Mouse (Mus musculus): ENCODE results near the gene Scn3a. TPM values are rescaled to one million over a fixed set of nuclear protein-coding genes. Genes with fewer than 3 reads are reported as not detected.
A peak's percentile ranks its signal among the peaks of the same experiment; 100 is the strongest.

Scn3a gene
- polyA plus RNA-seq, 1 experiment from 2014 or later, result 4.5 TPM

DNA sequence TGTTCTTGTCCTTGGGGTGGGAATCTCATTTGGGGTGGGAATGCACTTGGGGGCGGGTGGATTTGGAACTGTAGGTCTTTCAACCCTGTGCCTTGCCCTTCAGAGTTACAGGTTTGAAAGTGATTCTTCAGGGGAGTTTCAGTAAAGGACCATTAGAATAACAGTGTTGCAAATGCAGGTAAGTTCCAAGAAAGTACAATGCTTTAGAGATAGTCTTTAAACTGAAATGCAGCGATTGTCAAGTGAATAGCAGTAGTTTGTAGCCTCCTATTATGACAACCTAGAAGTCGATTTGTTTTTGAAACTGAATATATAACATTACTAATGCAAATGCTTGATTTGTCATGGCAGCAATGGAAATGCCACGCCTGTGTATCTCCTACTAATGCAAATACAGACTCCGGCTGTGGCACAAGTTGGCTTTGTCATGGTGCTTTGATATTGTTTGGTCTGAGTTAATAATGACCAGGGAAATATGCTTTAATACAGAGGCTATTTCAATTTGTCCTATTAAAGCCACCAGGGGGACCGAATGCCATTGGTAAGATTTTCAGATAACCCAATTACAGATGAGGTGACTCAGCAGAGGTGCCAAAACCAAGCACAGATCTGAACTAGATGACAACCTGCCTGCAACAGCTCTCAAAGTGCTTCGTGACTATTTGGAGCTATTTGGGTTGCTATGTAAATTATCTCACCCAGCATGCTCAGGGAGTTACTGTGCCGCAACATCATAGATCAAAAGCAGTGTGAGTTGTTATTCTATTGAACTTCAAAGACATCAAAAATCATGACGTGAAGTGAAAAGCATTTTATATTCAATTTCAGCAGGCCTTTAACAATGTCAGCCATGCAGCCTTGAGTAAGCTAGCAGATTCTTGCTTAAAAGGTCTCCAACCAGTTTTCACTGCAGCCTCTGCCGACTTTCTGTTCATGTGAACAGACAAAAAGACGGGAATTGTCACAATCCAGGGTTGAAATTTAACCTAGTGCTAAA lies 145.9 kb downstream of the Scn3a start:
- Histone ChIP-seq H3K27ac (ENCODE audit: low read depth) (no peak overlapping the region), H3K36me3 (ENCODE audit: insufficient read depth) (no peaks in the 10 kb centered on the region), H3K4me3 (ENCODE audit: low read depth, low read length) (no peak overlapping the region), H3K4me1 (ENCODE audit: insufficient read depth) (no peaks in the 10 kb centered on the region), H3K9ac (no peak overlapping the region), H3K9me3 (ENCODE audit: low read depth, low read length) (no peaks in the 10 kb centered on the region), H3K4me2 (no peak overlapping the region), H3K27me3 (ENCODE audit: insufficient read depth, low read length) (no peaks in the 10 kb centered on the region)
- TF ChIP-seq CTCF (IDR thresholded peaks at IDR 0.05; ENCODE audit: low read depth), result no peak
- DNase-seq, result no peak
- ATAC-seq (ENCODE audit: insufficient read depth), result no peak
- 55% methylated on average over 11 of the region's 11 CpGs for WGBS

DNA sequence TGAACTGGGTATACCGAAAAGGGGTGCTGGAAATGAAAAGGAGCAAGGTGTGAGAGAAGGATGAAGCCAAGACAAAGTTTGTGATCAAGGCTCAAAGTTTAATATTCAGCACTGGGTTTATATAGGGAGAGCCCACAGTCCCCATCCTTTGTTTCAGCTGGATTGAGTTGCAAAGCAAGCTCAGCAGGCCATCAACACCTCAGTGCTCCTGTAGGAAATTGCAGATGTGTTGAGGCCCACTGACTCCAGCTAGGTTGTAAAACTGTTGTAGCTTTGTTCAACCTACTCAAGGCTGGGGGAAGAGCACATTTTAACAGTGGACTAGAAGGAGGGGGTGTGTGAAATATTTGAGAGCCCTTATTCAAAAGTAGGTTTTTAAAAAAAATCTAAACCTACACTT lies 148.8 kb downstream of the Scn3a start:
- Histone ChIP-seq H3K4me2 (no peak overlapping the region), H3K36me3 (ENCODE audit: insufficient read depth) (no peaks in the 10 kb centered on the region), H3K4me3 (ENCODE audit: low read depth, low read length) (no peak overlapping the region), H3K27ac (ENCODE audit: low read depth) (no peak overlapping the region), H3K9me3 (ENCODE audit: low read depth, low read length) (no peaks in the 10 kb centered on the region), H3K27me3 (ENCODE audit: insufficient read depth, low read length) (no peaks in the 10 kb centered on the region), H3K4me1 (ENCODE audit: insufficient read depth) (no peaks in the 10 kb centered on the region; the same call in 1 of the 2 replicates), H3K9ac (no peak overlapping the region)
- ATAC-seq (ENCODE audit: insufficient read depth), result no peak
- no peak for DNase-seq
- no peak for TF ChIP-seq CTCF (IDR thresholded peaks at IDR 0.05; ENCODE audit: low read depth)
- WGBS, result 55% methylated on average over 1 of the region's 1 CpGs

DNA sequence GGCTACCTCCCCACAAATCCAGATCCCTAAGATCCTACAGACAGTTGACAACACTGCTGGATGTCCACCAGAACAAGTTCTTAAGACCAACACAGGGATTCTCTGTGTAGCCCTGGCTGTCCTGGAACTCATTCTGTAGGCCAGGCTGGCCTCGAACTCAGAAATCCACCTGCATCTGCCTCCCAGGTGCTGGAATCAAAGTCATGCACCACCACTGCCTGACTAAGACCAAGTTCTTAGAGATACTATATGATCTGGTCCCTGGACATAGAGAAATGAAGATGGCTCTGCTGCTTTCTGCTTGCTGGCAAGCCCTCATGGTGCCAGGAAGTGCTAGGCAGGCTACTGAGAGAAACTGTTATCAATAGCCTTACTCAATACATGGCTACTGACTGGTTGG lies 150.9 kb downstream of the Scn3a start:
- TF ChIP-seq CTCF (IDR thresholded peaks at IDR 0.05; ENCODE audit: low read depth), result no peak
- no peak overlapping the region for H3K9ac ChIP-seq
- H3K4me1 ChIP-seq (ENCODE audit: insufficient read depth), result no peaks in the 10 kb centered on the region; the same call in 1 of the 2 replicates
- no peak for DNase-seq
- no peak overlapping the region for H3K4me2 ChIP-seq
- no peak overlapping the region for H3K4me3 ChIP-seq (ENCODE audit: low read depth, low read length)
- no peak overlapping the region for H3K27ac ChIP-seq (ENCODE audit: low read depth)
- no peaks in the 10 kb centered on the region for H3K9me3 ChIP-seq (ENCODE audit: low read depth, low read length)
- WGBS, result 89% methylated on average over 1 of the region's 1 CpGs
- ATAC-seq (ENCODE audit: insufficient read depth), result no peak
- no peaks in the 10 kb centered on the region for H3K36me3 ChIP-seq (ENCODE audit: insufficient read depth)
- H3K27me3 ChIP-seq (ENCODE audit: insufficient read depth, low read length), result no peaks in the 10 kb centered on the region

DNA sequence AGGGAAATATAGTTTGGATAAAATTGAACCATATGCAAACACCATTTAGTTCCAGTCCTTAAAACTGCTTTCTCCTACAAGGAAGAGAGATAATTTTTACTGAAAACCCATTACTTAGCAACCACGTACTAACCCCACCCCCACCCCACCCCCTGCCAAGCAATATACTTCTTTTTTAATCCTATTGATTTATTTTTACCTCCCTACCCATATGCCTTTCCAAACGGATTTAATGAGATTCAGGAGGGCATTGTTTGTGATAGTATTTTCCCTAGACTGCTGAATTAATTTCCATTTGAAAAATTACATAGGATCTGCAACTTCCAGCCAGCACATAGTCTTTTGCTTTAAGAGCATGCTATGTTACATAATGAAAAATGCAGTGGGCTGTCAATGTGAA lies 152.1 kb downstream of the Scn3a start:
- Histone ChIP-seq H3K27ac (ENCODE audit: low read depth) (no peak overlapping the region), H3K9ac (no peak overlapping the region), H3K4me1 (ENCODE audit: insufficient read depth) (no peaks in the 10 kb centered on the region; the same call in 1 of the 2 replicates), H3K36me3 (ENCODE audit: insufficient read depth) (no peaks in the 10 kb centered on the region), H3K9me3 (ENCODE audit: low read depth, low read length) (no peaks in the 10 kb centered on the region), H3K27me3 (ENCODE audit: insufficient read depth, low read length) (no peaks in the 10 kb centered on the region), H3K4me2 (peak overlapping the region; percentile 71; the same call in 1 of the 2 replicates), H3K4me3 (ENCODE audit: low read depth, low read length) (no peak overlapping the region)
- 7% methylated on average over 2 of the region's 2 CpGs for WGBS
- no peak for ATAC-seq (ENCODE audit: insufficient read depth)
- DNase-seq, result no peak
- no peak for TF ChIP-seq CTCF (IDR thresholded peaks at IDR 0.05; ENCODE audit: low read depth)

DNA sequence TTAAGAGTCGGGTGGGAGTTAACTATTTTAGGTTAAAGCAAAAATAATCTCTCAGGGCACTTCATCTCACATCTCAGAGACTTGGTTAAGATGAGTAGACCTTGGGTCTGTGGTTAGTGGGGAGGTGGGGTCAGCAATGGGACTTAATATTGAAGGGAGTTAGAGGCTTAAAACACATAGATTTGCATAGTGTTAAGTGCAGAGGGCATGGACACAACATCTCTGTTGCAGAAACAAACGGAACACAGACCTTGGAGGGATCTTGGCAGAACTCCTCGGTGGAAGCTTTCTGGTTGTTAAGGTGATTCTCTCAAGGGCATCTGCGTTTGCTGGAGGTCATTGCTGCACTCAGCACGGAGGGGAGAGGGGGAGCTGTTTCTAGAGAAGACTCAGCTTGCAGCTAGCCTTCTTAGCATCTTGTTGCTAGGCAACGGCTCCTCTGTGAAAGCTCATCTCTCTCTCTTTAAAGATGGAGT lies 152.6 kb downstream of the Scn3a start:
- H3K9ac ChIP-seq, result no peak overlapping the region; the same call in 1 of the 2 replicates
- H3K4me1 ChIP-seq (ENCODE audit: insufficient read depth), result no peaks in the 10 kb centered on the region; the same call in 1 of the 2 replicates
- no peaks in the 10 kb centered on the region for H3K9me3 ChIP-seq (ENCODE audit: low read depth, low read length)
- ATAC-seq (ENCODE audit: insufficient read depth), result peak; percentile 51
- 5% methylated on average over 6 of the region's 6 CpGs for WGBS
- H3K36me3 ChIP-seq (ENCODE audit: insufficient read depth), result no peaks in the 10 kb centered on the region
- peak overlapping the region; percentile 26; the same call in 1 of the 2 replicates for H3K4me3 ChIP-seq (ENCODE audit: low read depth, low read length)
- peak; percentile 89 for DNase-seq
- TF ChIP-seq CTCF (IDR thresholded peaks at IDR 0.05; ENCODE audit: low read depth), result no peak
- H3K4me2 ChIP-seq, result peak overlapping the region; percentile 71
- H3K27me3 ChIP-seq (ENCODE audit: insufficient read depth, low read length), result no peaks in the 10 kb centered on the region
- no peak overlapping the region for H3K27ac ChIP-seq (ENCODE audit: low read depth)

- TF ChIP-seq CTCF (IDR thresholded peaks at IDR 0.05; ENCODE audit: low read depth), result no peak
- H3K4me2 ChIP-seq, result peak overlapping the region; percentile 71
- DNase-seq, result peak; percentile 80
- H3K27me3 ChIP-seq (ENCODE audit: insufficient read depth, low read length), result no peaks in the 10 kb centered on the region
- no peaks in the 10 kb centered on the region for H3K36me3 ChIP-seq (ENCODE audit: insufficient read depth)
- peak overlapping the region; percentile 47; the same call in 1 of the 2 replicates for H3K9ac ChIP-seq
- ATAC-seq (ENCODE audit: insufficient read depth), result peak; percentile 95
- H3K4me1 ChIP-seq (ENCODE audit: insufficient read depth), result no peaks in the 10 kb centered on the region; the same call in 1 of the 2 replicates
- under 1% methylated on average over 7 of the region's 7 CpGs for WGBS
- H3K4me3 ChIP-seq (ENCODE audit: low read depth, low read length), result peak overlapping the region; percentile 26
- H3K27ac ChIP-seq (ENCODE audit: low read depth), result peak overlapping the region; percentile 73; the same call in 1 of the 2 replicates
- H3K9me3 ChIP-seq (ENCODE audit: low read depth, low read length), result no peaks in the 10 kb centered on the region
Measured at GRCm38 (mm10) chr2:65414237-65414636, 153.2 kb downstream of the Scn3a start.

GRCm38 (mm10) chr2:65413746-65414145 lies 153.7 kb downstream of the Scn3a start:
- Histone ChIP-seq H3K4me1 (ENCODE audit: insufficient read depth) (no peaks in the 10 kb centered on the region; the same call in 1 of the 2 replicates), H3K4me2 (peak overlapping the region; percentile 71), H3K4me3 (ENCODE audit: low read depth, low read length) (peak overlapping the region; percentile 26), H3K9ac (peak overlapping the region; percentile 47; the same call in 1 of the 2 replicates), H3K9me3 (ENCODE audit: low read depth, low read length) (no peaks in the 10 kb centered on the region), H3K27ac (ENCODE audit: low read depth) (peak overlapping the region; percentile 73; the same call in 1 of the 2 replicates), H3K36me3 (ENCODE audit: insufficient read depth) (no peaks in the 10 kb centered on the region), H3K27me3 (ENCODE audit: insufficient read depth, low read length) (no peaks in the 10 kb centered on the region)
- DNase-seq, result peak; percentile 87
- peak; percentile 64 for ATAC-seq (ENCODE audit: insufficient read depth)
- peak; percentile 69 for TF ChIP-seq CTCF (IDR thresholded peaks at IDR 0.05; ENCODE audit: low read depth)
- WGBS, result under 1% methylated on average over 3 of the region's 3 CpGs

Other genes with a start within 250 kb of the Scn3a start
- gene Slc38a11, start 203.6 kb downstream of the Scn3a start, polyA plus RNA-seq (2014; fragmentation: Nextera tagmentation; extraction: Ambion mirVana), result not detected in 2 replicates
- gene Scn2a, start 53.1 kb upstream of the Scn3a start, polyA plus RNA-seq (2014; fragmentation: Nextera tagmentation; extraction: Ambion mirVana), result 1.4 and 1.8 TPM in 2 replicates

Data from lung, embryonic 14.5 days (tissue).